Mouse (Mus musculus) erythroblast, embryonic 14.5 days (primary cell): ENCODE data around the gene Eomes. TPM values are rescaled to one million over a fixed set of nuclear protein-coding genes. Genes with fewer than 3 reads are reported as not detected.

Source experiments
- H3K27me3 ChIP-seq: 2 replicates; pipeline ENCODE4 v1.6.1; 2012; ENCODE audit warnings: inconsistent platforms; ENCODE audit not compliant: control insufficient read depth
- H3K36me3 ChIP-seq: 2 replicates; pipeline ENCODE4 v1.6.1; 2012; ENCODE audit warnings: mild to moderate bottlenecking, inconsistent platforms; ENCODE audit not compliant: control insufficient read depth
- H3K4me1 ChIP-seq: 2 replicates; pipeline ENCODE4 v1.6.1; 2012; ENCODE audit warnings: inconsistent platforms; ENCODE audit not compliant: control insufficient read depth
- H3K4me3 ChIP-seq: replicated peaks from 2 replicates; pipeline ENCODE3; 2012; ENCODE audit warnings: moderate library complexity, mild to moderate bottlenecking, inconsistent platforms
- H3K9me3 ChIP-seq: 2 replicates; pipeline ENCODE4 v1.6.1; 2012; ENCODE audit warnings: low read length, inconsistent platforms, mixed read lengths; ENCODE audit not compliant: control insufficient read depth
- GATA1 ChIP-seq: IDR thresholded peaks from 2 replicates; pipeline ENCODE4 v1.6.1; 2012; ENCODE audit warnings: low read length, inconsistent platforms, mixed read lengths
- TAL1 ChIP-seq: IDR thresholded peaks from 3 replicates; pipeline ENCODE4 v1.6.1; 2012; ENCODE audit warnings: low read length, inconsistent platforms, mixed read lengths
- polyA plus RNA-seq: library from polyadenylated mRNA; stranded (reverse); fragments of >175 nt; gene quantifications from 2 replicates; pipeline ENCODE4 v1.2.3, GENCODE M21; 2012

The Eomes gene
- polyA plus RNA-seq, 1 experiment: not detected

DNA sequence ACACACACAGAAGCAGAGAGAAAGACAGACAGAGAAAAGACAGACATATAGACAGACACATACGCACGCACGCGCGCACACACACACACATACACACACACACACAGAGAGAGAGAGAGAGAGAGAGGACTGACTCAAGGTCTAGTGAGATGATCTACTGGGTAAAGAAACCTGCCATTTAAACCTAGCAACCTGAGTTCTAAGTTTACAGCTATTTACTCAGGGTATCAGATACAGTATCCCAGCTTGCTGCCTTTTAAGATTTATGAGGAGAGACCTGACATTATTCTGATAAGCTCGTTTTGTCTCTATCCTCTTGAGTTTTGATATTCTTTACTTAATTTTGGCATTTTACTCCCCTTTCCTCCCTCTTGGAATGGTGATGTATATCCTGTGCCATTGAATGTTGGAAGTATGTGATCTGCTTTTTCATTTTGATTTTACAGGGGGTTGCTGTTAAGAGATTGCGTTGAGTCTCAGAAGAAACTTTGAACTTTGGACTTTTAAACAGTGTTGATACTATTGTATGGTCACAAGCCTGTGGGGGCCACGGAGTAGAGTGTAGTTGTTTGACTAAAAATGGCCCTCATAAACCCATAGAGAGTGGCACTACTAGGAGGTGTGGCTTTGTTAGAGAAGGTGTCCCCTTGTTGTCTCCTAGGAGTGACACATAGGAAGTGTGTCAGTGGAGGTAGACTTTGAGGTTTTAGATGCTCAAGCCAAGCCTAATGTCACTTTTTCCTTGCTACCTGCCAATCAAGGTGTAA, 15.1 kb downstream of the Eomes start:
- peaks cover 42% of the 10 kb centered on the region for H3K27me3 ChIP-seq
- no peak overlapping the region for H3K4me3 ChIP-seq
- peaks cover 18% of the 10 kb centered on the region for H3K4me1 ChIP-seq
- H3K9me3 ChIP-seq: peaks cover 3% of the 10 kb centered on the region; the same call in 1 of the 2 replicates
- TF ChIP-seq TAL1 (no peak), GATA1 (no peak)
- no peaks in the 10 kb centered on the region for H3K36me3 ChIP-seq

DNA sequence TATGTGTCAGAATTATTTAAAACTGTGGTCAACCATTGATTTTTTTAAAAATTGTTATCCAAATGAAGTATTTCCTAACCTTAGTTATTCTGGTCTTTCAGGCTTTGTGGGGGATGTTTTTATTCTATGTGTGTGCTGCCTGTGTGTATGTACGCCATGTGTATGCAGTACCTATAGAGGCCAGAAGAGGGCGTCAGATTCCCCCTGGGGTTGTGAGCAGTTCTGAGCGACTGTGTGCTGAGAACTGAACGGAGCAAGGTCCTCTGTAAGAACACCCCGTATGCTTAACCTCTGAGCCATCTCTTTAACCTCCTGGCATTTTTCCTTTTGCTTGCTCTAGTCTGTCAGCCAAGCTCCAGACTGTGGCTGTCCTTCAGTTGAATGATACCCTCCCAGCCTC, 16.1 kb downstream of the Eomes start:
- Histone ChIP-seq H3K4me3 (no peak overlapping the region), H3K9me3 (peaks cover 3% of the 10 kb centered on the region; the same call in 1 of the 2 replicates), H3K4me1 (peaks cover 18% of the 10 kb centered on the region), H3K27me3 (peaks cover 37% of the 10 kb centered on the region), H3K36me3 (no peaks in the 10 kb centered on the region)
- TF ChIP-seq GATA1: no peak
- TF ChIP-seq TAL1: no peak

DNA sequence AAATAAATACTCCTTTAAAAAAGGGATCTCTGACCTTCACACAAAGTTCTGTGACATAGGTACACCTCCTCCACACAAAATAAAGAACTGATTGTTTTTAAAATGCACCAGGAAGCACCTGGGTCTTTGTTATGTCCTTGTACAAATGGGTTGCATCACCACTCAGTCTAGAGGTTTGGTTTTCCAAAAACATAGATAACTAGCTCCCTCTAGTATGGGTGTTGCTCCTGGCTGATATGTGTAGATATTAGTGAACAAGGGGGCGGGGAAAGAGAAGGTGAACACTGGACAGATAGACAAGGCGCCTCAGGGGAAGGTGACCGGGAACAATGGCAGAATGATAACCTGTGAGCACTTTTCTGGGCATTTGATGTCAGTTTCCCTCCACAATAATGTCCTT, 17.9 kb downstream of the Eomes start:
- TF ChIP-seq TAL1: no peak
- no peak for TF ChIP-seq GATA1
- peaks cover 3% of the 10 kb centered on the region; the same call in 1 of the 2 replicates for H3K9me3 ChIP-seq
- H3K4me1 ChIP-seq: peaks cover 18% of the 10 kb centered on the region
- no peak overlapping the region for H3K4me3 ChIP-seq
- H3K27me3 ChIP-seq: peaks cover 20% of the 10 kb centered on the region
- H3K36me3 ChIP-seq: no peaks in the 10 kb centered on the region

DNA sequence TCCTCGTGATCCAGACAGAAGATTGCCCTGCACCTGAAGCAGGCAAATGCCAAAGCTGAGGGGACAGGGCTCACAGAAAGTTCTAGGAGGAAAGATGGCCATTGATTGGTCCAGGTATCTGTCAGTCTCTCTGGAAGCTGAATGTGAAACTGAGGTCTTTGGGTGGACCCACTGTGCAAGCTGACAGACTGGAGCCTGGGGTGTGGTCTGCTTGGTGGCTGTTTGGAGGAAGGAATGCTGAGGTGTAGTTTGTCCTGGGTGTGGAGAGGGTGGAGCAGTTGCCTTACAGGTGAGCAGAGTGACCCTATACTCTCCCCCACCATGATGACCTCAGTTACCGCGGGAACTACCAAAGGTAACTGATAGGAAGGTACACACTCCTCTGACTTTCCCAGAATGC, 18.9 kb downstream of the Eomes start:
- no peaks in the 10 kb centered on the region for H3K36me3 ChIP-seq
- peaks cover 3% of the 10 kb centered on the region; the same call in 1 of the 2 replicates for H3K9me3 ChIP-seq
- peaks cover 11% of the 10 kb centered on the region for H3K27me3 ChIP-seq
- TF ChIP-seq GATA1 (no peak), TAL1 (no peak)
- H3K4me1 ChIP-seq: peaks cover 18% of the 10 kb centered on the region
- H3K4me3 ChIP-seq: no peak overlapping the region

DNA sequence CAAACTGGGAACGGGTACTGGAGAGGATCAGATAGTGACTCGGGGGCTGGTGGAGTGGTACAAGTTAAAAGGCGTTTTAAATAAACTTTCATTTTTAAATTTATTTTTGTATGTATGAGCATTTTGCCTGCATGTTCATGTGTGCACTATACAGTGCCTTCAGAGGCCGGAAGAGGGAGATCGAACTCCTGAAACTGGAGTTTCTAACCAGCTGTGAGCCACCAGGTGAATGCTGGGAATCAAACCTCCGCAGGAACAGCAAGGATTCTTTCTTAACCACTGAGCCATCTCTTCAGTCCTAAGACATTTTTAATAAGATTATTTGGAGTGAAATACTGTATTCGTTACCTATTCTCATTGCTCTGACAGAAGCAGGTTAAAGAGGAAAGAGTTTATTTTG, 20.0 kb downstream of the Eomes start:
- H3K36me3 ChIP-seq: no peaks in the 10 kb centered on the region
- H3K4me1 ChIP-seq: peaks cover 18% of the 10 kb centered on the region
- peaks cover 3% of the 10 kb centered on the region; the same call in 1 of the 2 replicates for H3K9me3 ChIP-seq
- no peak overlapping the region for H3K4me3 ChIP-seq
- TF ChIP-seq TAL1: no peak
- no peak for TF ChIP-seq GATA1
- peaks cover 4% of the 10 kb centered on the region for H3K27me3 ChIP-seq

DNA sequence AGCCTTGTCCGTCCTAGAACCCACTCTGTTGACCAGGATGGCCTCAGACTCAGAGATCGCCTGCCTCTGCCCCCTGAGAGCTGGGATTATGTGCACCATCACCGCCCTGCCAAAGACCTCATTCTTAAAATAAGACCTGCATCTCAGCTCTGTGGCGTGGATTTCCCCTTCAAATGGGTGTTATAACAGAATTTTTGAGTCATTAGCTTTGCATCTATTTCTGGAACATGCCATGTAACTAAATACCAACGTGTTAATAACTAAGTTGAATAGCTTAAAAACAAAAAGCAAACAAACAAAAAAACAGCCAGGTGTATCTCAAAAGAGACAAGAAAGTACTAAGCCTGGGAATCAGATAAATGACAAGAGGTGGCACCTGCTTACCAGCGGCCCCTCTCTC, 23.0 kb downstream of the Eomes start:
- H3K4me3 ChIP-seq: no peak overlapping the region
- no peaks in the 10 kb centered on the region for H3K9me3 ChIP-seq
- no peak for TF ChIP-seq GATA1
- no peak for TF ChIP-seq TAL1

DNA sequence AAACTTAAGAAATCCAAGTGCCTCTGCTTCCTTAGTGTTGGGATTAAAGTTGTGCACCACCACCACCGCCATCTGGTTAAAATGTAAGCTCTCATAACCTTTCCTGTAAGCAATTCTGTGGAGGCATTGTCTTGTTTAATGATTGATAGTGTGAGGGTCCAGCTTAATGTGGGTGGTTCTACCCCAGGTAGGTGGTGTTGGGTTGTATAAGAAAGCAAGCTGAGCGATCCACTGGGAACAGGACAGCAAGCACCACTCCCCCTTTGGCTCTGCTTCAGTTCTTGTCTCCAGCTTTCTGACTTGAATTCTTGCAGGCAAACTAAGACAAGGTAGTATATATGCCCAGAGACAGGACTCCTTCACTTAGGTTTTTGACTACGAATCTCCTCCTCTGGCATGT, 26.6 kb downstream of the Eomes start:
- Histone ChIP-seq H3K4me3 (no peak overlapping the region), H3K27me3 (no peaks in the 10 kb centered on the region), H3K4me1 (peaks cover 28% of the 10 kb centered on the region), H3K36me3 (no peaks in the 10 kb centered on the region), H3K9me3 (no peaks in the 10 kb centered on the region)
- TF ChIP-seq GATA1 (no peak), TAL1 (no peak)

More for the DNA sequence above, 23.0 kb downstream of the Eomes start:
- Histone ChIP-seq H3K4me1 (peaks cover 19% of the 10 kb centered on the region), H3K27me3 (peaks cover 4% of the 10 kb centered on the region), H3K36me3 (no peaks in the 10 kb centered on the region)

DNA sequence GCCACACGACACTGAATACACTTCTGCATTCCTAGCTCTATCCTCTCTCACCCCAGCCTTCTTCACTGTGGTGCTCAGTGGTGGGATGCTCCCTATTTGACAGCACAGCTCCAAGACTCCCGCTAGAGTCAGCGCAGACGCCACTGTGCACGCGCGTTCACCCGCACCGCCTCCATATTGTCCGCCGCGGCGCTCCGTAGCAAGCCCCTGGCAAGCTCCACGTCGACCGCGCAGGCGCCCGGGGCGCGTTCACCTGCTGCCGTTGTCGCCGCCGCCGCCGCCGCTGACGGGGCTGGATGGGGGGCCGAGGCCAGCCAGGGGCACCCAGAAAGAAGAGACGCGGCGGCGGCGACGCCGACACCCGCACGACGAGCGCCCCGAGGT, 28.0 kb downstream of the Eomes start, which contains the start of gene Golga4:
TSS of gene Golga4 (plus strand) at position 248 of the 384 bp plus-strand sequence.
- TF ChIP-seq GATA1: no peak
- TF ChIP-seq TAL1: no peak
- H3K4me1 ChIP-seq: peaks cover 34% of the 10 kb centered on the region
- H3K36me3 ChIP-seq: peaks cover 6% of the 10 kb centered on the region
- peak within 1 kb of the TSS; percentile 92 for H3K4me3 ChIP-seq
- H3K27me3 ChIP-seq: no peaks in the 10 kb centered on the region
- no peaks in the 10 kb centered on the region for H3K9me3 ChIP-seq

DNA sequence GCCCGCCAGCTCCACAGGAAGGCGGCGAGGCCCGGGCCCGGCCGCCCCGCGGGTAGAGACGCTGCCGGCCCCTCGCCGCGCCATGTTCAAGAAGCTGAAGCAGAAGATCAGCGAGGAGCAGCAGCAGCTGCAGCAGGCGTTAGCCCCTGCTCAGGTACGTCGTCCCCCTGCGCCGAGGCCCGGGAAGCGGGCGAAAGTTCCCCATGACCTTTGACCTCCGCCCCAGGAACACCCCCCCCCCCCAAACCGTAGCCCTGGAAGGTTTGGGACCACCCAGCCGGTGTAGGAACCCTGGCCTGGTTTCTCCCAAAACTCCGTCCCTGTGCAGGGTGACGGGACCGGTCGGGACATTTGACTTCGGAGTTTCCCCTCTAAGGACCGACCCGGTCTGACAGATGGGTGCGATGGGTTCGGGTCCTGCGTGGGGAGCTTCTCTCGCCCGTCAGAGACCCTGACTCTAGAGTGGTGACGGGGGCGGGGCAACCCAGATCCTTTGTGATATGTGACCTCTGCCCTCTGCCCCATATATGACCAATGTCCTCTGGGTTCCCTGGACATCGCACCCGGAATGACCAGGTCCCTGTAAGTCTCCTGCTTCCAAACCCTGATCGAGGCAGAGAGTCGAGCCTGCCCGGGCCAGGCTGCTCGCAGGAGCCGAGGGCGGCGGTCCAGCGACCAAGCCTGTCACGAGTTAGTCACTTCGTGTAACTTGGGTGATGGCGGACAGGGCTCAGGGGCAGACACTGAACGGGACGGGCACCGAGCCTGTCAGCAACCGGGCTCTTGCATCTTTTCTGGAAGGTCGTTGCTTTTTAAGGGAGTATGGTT, 28.6 kb downstream of the Eomes start:
- Histone ChIP-seq H3K27me3 (no peaks in the 10 kb centered on the region), H3K36me3 (peaks cover 11% of the 10 kb centered on the region), H3K4me1 (peaks cover 38% of the 10 kb centered on the region), H3K4me3 (peak overlapping the region; percentile 92), H3K9me3 (no peaks in the 10 kb centered on the region)
- TF ChIP-seq TAL1: no peak
- TF ChIP-seq GATA1: no peak
